Mouse (Mus musculus) MEL (cell line): ENCODE measurements at regions not wholly inside any gene's neighbourhood (a gene's known extent, or its start where the extent isn't known, plus 50 kb on each side); places are given as distances from the start of the nearest gene placed in this dataset.

Experiments used
- DNase-seq: peaks from one replicate; pipeline ENCODE4 v3.0.0; 2011; ENCODE audit warnings: low read depth, low spot score
- H3K27ac ChIP-seq: 2 replicates; pipeline ENCODE4 v1.5.1; 2012; ENCODE audit warnings: low read depth, mild to moderate bottlenecking, control low read depth, low read length, moderate library complexity; ENCODE audit not compliant: control insufficient read depth
- H3K27me3 ChIP-seq, 2 experiments: fragments of 150-350 bp in 1 of 2; sonication (generic) in 1 of 2; 2 replicates each; pipeline ENCODE4 v1.6.1; 2012; ENCODE audit warnings: low read length in 2 of 2, mild to moderate bottlenecking in 2 of 2, improper control_type of control experiment in 1 of 2, moderate library complexity in 1 of 2; ENCODE audit not compliant: insufficient read depth in 2 of 2, control insufficient read depth in 1 of 2
- H3K36me3 ChIP-seq, 2 experiments: 2 replicates each; pipeline ENCODE4 v1.6.1; 2012 to 2014; ENCODE audit warnings: low read length in 2 of 2, improper control_type of control experiment in 1 of 2, inconsistent platforms in 1 of 2, mild to moderate bottlenecking in 1 of 2; ENCODE audit not compliant: insufficient read depth in 2 of 2, control insufficient read depth in 1 of 2
- H3K4me1 ChIP-seq, 2 experiments: fragments of 150-350 bp in 1 of 2; sonication (generic) in 1 of 2; 2 replicates each; pipeline ENCODE4 v1.6.1; 2012; ENCODE audit warnings: low read length in 2 of 2, improper control_type of control experiment in 1 of 2, mild to moderate bottlenecking in 1 of 2; ENCODE audit not compliant: insufficient read depth in 2 of 2, control insufficient read depth in 1 of 2
- H3K4me3 ChIP-seq, 2 experiments: fragments of 150-350 bp in 1 of 2; sonication (generic) in 1 of 2; 2 replicates each; pipeline ENCODE4 v1.5.1; 2012; ENCODE audit warnings: low read depth in 2 of 2, low read length in 2 of 2, mild to moderate bottlenecking in 2 of 2, moderate library complexity in 2 of 2, control low read depth in 1 of 2, improper control_type of control experiment in 1 of 2; ENCODE audit not compliant: control insufficient read depth in 1 of 2, insufficient read depth in 1 of 2
- H3K79me2 ChIP-seq: 2 replicates; pipeline ENCODE4 v1.6.1; 2012; ENCODE audit warnings: mild to moderate bottlenecking, low read length, moderate library complexity; ENCODE audit not compliant: control insufficient read depth, poor library complexity, insufficient read depth
- H3K9ac ChIP-seq: 2 replicates; pipeline ENCODE4 v1.6.1; 2012; ENCODE audit warnings: low read depth, mild to moderate bottlenecking, control low read depth, low read length, moderate library complexity; ENCODE audit not compliant: control insufficient read depth, poor library complexity, severe bottlenecking
- H3K9me3 ChIP-seq: fragments of 150-350 bp; sonication (generic); replicated peaks from 2 replicates; pipeline ENCODE4 v1.6.1; 2012; ENCODE audit warnings: mild to moderate bottlenecking, low read length, improper control_type of control experiment, moderate library complexity; ENCODE audit not compliant: insufficient read depth
- CHD1 ChIP-seq: IDR thresholded peaks from 2 replicates; pipeline ENCODE4 v1.6.1; 2012; ENCODE audit warnings: low read depth, mild to moderate bottlenecking, inconsistent platforms, low read length, improper control_type of control experiment
- CHD2 ChIP-seq: IDR thresholded peaks from 2 replicates; pipeline ENCODE4 v1.6.1; 2011; ENCODE audit warnings: low read length, improper control_type of control experiment
- ELF1 ChIP-seq: IDR thresholded peaks from 2 replicates; pipeline ENCODE4 v1.6.1; 2014; ENCODE audit warnings: low read depth, mild to moderate bottlenecking, inconsistent platforms, low read length, improper control_type of control experiment, moderate library complexity
- ETS1 ChIP-seq: IDR thresholded peaks from 2 replicates; pipeline ENCODE4 v1.6.1; 2012; ENCODE audit warnings: low read depth, mild to moderate bottlenecking, inconsistent platforms, low read length, improper control_type of control experiment, moderate library complexity
- GABPA ChIP-seq: IDR thresholded peaks from 2 replicates; pipeline ENCODE4 v1.6.1; 2012; ENCODE audit warnings: low read depth, mild to moderate bottlenecking, inconsistent platforms, low read length, improper control_type of control experiment, moderate library complexity
- GATA1 ChIP-seq: IDR thresholded peaks from 2 replicates; pipeline ENCODE4 v1.6.1; 2011; ENCODE audit warnings: low read depth, low read length, improper control_type of control experiment
- MEF2A ChIP-seq: IDR thresholded peaks from 2 replicates; pipeline ENCODE4 v1.6.1; 2014; ENCODE audit warnings: low read depth, mild to moderate bottlenecking, inconsistent platforms, low read length, improper control_type of control experiment; ENCODE audit not compliant: poor library complexity, insufficient replicate concordance, severe bottlenecking; ENCODE audit errors: extremely low read depth
- MXI1 ChIP-seq: IDR thresholded peaks from 2 replicates; pipeline ENCODE4 v1.6.1; 2011; ENCODE audit warnings: mild to moderate bottlenecking, low read depth, low read length, improper control_type of control experiment
- MYB ChIP-seq: IDR thresholded peaks from 2 replicates; pipeline ENCODE4 v1.6.1; 2011; ENCODE audit warnings: mild to moderate bottlenecking, low read depth, low read length, improper control_type of control experiment
- MYC ChIP-seq: IDR thresholded peaks from 2 replicates; pipeline ENCODE4 v1.6.1; 2011; ENCODE audit warnings: low read depth, mild to moderate bottlenecking, low read length, improper control_type of control experiment, moderate library complexity
- POLR2A ChIP-seq, 2 experiments: IDR thresholded peaks; 2 replicates each; pipeline ENCODE4 v1.6.1; 2011 to 2012; ENCODE audit warnings: low read length in 2 of 2, mild to moderate bottlenecking in 2 of 2, control low read depth in 1 of 2, improper control_type of control experiment in 1 of 2, low read depth in 1 of 2, moderate library complexity in 1 of 2; ENCODE audit not compliant: control insufficient read depth in 1 of 2, insufficient read depth in 1 of 2, poor library complexity in 1 of 2
- POLR2AphosphoS5 ChIP-seq: IDR thresholded peaks from 2 replicates; pipeline ENCODE4 v1.6.1; 2012; ENCODE audit warnings: low read depth, borderline replicate concordance, mild to moderate bottlenecking, inconsistent platforms, low read length, moderate library complexity, mixed read lengths
- RAD21 ChIP-seq: IDR thresholded peaks from 2 replicates; pipeline ENCODE4 v1.6.1; 2011; ENCODE audit warnings: mild to moderate bottlenecking, low read depth, low read length, improper control_type of control experiment
- RCOR1 ChIP-seq: IDR thresholded peaks from 2 replicates; pipeline ENCODE4 v1.6.1; 2012; ENCODE audit warnings: low read depth, mild to moderate bottlenecking, inconsistent platforms, low read length, improper control_type of control experiment
- SMC3 ChIP-seq: IDR thresholded peaks from 2 replicates; pipeline ENCODE4 v1.6.1; 2011; ENCODE audit warnings: low read depth, low read length, improper control_type of control experiment
- TCF12 ChIP-seq: IDR thresholded peaks from 2 replicates; pipeline ENCODE4 v1.6.1; 2014; ENCODE audit warnings: low read depth, mild to moderate bottlenecking, inconsistent platforms, low read length, improper control_type of control experiment, moderate library complexity
- UBTF ChIP-seq: IDR thresholded peaks from 2 replicates; pipeline ENCODE4 v1.6.1; 2012; ENCODE audit warnings: low read depth, mild to moderate bottlenecking, inconsistent platforms, low read length, improper control_type of control experiment, moderate library complexity, borderline replicate concordance; ENCODE audit not compliant: insufficient read depth
- USF2 ChIP-seq, 2 experiments: IDR thresholded peaks; 2 replicates each; pipeline ENCODE4 v1.6.1; 2011 to 2012; ENCODE audit warnings: improper control_type of control experiment in 2 of 2, low read length in 2 of 2, borderline replicate concordance in 1 of 2, inconsistent platforms in 1 of 2, low read depth in 1 of 2, mild to moderate bottlenecking in 1 of 2; ENCODE audit not compliant: insufficient read depth in 1 of 2
- ZC3H11A ChIP-seq: IDR thresholded peaks from 2 replicates; pipeline ENCODE4 v1.6.1; 2012; ENCODE audit warnings: low read depth, mild to moderate bottlenecking, inconsistent platforms, low read length, improper control_type of control experiment
- ZNF384 ChIP-seq: IDR thresholded peaks from 2 replicates; pipeline ENCODE4 v1.6.1; 2012; ENCODE audit warnings: low read depth, mild to moderate bottlenecking, inconsistent platforms, low read length, improper control_type of control experiment

GRCm38 (mm10) chr1:105925617-105926370 is 64.4 kb upstream of the Zcchc2 start:
- Histone ChIP-seq H3K79me2 (no peaks in the 10 kb centered on the region), H3K36me3 (no peaks in the 10 kb centered on the region), H3K27me3 (no peaks in the 10 kb centered on the region), H3K9ac (no peak overlapping the region), H3K4me1 (0 out of 4 replicates have a peak, but pooled peaks cover 0 to 6% of the 10 kb centered on the region in 2 experiments), H3K9me3 (no peaks in the 10 kb centered on the region), H3K4me3 (no peak overlapping the region), H3K27ac (no peak overlapping the region)
- no peak for DNase-seq
- no peak for TF ChIP-seq RCOR1
- no peak for TF ChIP-seq ETS1
- TF ChIP-seq CHD2, result no peak
- TF ChIP-seq USF2 (IDR thresholded peaks at IDR 0.05; ENCODE audit: borderline replicate concordance in 1 of 2, insufficient read depth in 1 of 2, low read depth in 1 of 2, low read length in 2 of 2), result no peak
- no peak for TF ChIP-seq SMC3
- no peak for TF ChIP-seq GABPA
- no peak for TF ChIP-seq ZC3H11A
- TF ChIP-seq MYC, result no peak
- no peak for TF ChIP-seq ZNF384
- TF ChIP-seq MEF2A, result no peak
- no peak for TF ChIP-seq POLR2AphosphoS5
- no peak for TF ChIP-seq MYB
- no peak for TF ChIP-seq CHD1
- TF ChIP-seq ELF1, result no peak
- TF ChIP-seq POLR2A (IDR thresholded peaks at IDR 0.05; ENCODE audit: control insufficient read depth in 1 of 2, insufficient read depth in 1 of 2, low read depth in 1 of 2, low read length in 2 of 2, poor library complexity in 1 of 2), result no peak
- TF ChIP-seq GATA1, result no peak
- TF ChIP-seq TCF12, result no peak
- no peak for TF ChIP-seq UBTF

GRCm38 (mm10) chr1:105926871-105927270 is 63.3 kb upstream of the Zcchc2 start:
- Histone ChIP-seq H3K27me3 (no peaks in the 10 kb centered on the region), H3K9me3 (no peaks in the 10 kb centered on the region), H3K4me3 (no peak overlapping the region), H3K9ac (no peak overlapping the region), H3K36me3 (no peaks in the 10 kb centered on the region), H3K79me2 (no peaks in the 10 kb centered on the region), H3K4me1 (0 out of 4 replicates have a peak, but pooled peaks cover 0 to 5% of the 10 kb centered on the region in 2 experiments), H3K27ac (no peak overlapping the region)
- no peak for DNase-seq
- TF ChIP-seq MXI1, result no peak
- no peak for TF ChIP-seq RAD21
